Mouse (Mus musculus): Measurements from ENCODE around the gene Ltb.

Ltb gene

GRCm38 (mm10) chr17:35193881-35194843 lies at the start of gene Ltb:
Gene Ltb (plus strand): TSS chr17:35194439.
- no peak for DNase-seq (ENCODE audit: low spot score in 2 of 2)

GRCm38 (mm10) chr17:35146139-35146538 lies 48.1 kb upstream of the Ltb start:
- no peak for DNase-seq (ENCODE audit: low spot score in 2 of 2)

GRCm38 (mm10) chr17:35147348-35147747 lies 46.9 kb upstream of the Ltb start:
- no peak for DNase-seq (ENCODE audit: low spot score in 2 of 2)

GRCm38 (mm10) chr17:35147922-35148639 lies 46.2 kb upstream of the Ltb start:
- DNase-seq (ENCODE audit: low spot score in 2 of 2): no peak

- DNase-seq (ENCODE audit: low spot score in 2 of 2): no peak
Observed at GRCm38 (mm10) chr17:35152121-35152520, 42.1 kb upstream of the Ltb start.

- no peak for DNase-seq (ENCODE audit: low spot score in 2 of 2)
Observed at GRCm38 (mm10) chr17:35153077-35153476, 41.2 kb upstream of the Ltb start.

- no peak for DNase-seq (ENCODE audit: low spot score in 2 of 2)
Observed at GRCm38 (mm10) chr17:35153931-35154330, 40.3 kb upstream of the Ltb start.

- no peak for DNase-seq (ENCODE audit: low spot score in 2 of 2)
Observed at GRCm38 (mm10) chr17:35154616-35155015, 39.6 kb upstream of the Ltb start.

GRCm38 (mm10) chr17:35155451-35155850 lies 38.8 kb upstream of the Ltb start:
- DNase-seq (ENCODE audit: low spot score in 2 of 2): no peak

- DNase-seq (ENCODE audit: low spot score in 2 of 2): no peak
Observed at GRCm38 (mm10) chr17:35156461-35157200, 37.6 kb upstream of the Ltb start.

- DNase-seq (ENCODE audit: low spot score in 2 of 2): no peak
Observed at GRCm38 (mm10) chr17:35157254-35157653, 37.0 kb upstream of the Ltb start.

GRCm38 (mm10) chr17:35157661-35158175 lies 36.5 kb upstream of the Ltb start:
- no peak for DNase-seq (ENCODE audit: low spot score in 2 of 2)

GRCm38 (mm10) chr17:35158850-35159593 lies 35.2 kb upstream of the Ltb start:
- DNase-seq (ENCODE audit: low spot score in 2 of 2): no peak

GRCm38 (mm10) chr17:35159638-35160037 lies 34.6 kb upstream of the Ltb start:
- no peak for DNase-seq (ENCODE audit: low spot score in 2 of 2)

- no peak for DNase-seq (ENCODE audit: low spot score in 2 of 2)
Observed at GRCm38 (mm10) chr17:35161421-35161820, 32.8 kb upstream of the Ltb start.

GRCm38 (mm10) chr17:35162121-35162520 lies 32.1 kb upstream of the Ltb start:
- DNase-seq (ENCODE audit: low spot score in 2 of 2): no peak

- DNase-seq (ENCODE audit: low spot score in 2 of 2): no peak
Observed at GRCm38 (mm10) chr17:35162730-35163129, 31.5 kb upstream of the Ltb start.

- no peak for DNase-seq (ENCODE audit: low spot score in 2 of 2)
Observed at GRCm38 (mm10) chr17:35163326-35164081, 30.7 kb upstream of the Ltb start.

GRCm38 (mm10) chr17:35164218-35164567 lies 30.0 kb upstream of the Ltb start:
- DNase-seq (ENCODE audit: low spot score in 2 of 2): no peak

Measured in frontal cortex, postnatal 14 days (tissue).